Mouse (Mus musculus) embryonic facial prominence, embryonic 10.5 days (tissue): ENCODE results near the gene Trh. TPM values are rescaled to one million over a fixed set of nuclear protein-coding genes. Genes with fewer than 3 reads are reported as not detected.

ENCODE experiments used
- DNase-seq: peaks from one replicate; pipeline ENCODE4 v3.0.0-alpha.2; 2017; ENCODE audit warnings: low spot score
- H3K27ac ChIP-seq: fragments of 300-500 bp; sonication (generic); replicated peaks from 2 replicates; pipeline ENCODE4 v1.5.1; 2016; ENCODE audit warnings: mild to moderate bottlenecking
- H3K27me3 ChIP-seq: fragments of 300-500 bp; sonication (generic); replicated peaks from 2 replicates; pipeline ENCODE4 v1.6.1; 2016; ENCODE audit warnings: low read depth, mild to moderate bottlenecking; ENCODE audit not compliant: poor library complexity, severe bottlenecking
- H3K36me3 ChIP-seq: fragments of 300-500 bp; sonication (generic); replicated peaks from 2 replicates; pipeline ENCODE4 v1.6.1; 2016; ENCODE audit warnings: mild to moderate bottlenecking, moderate library complexity
- H3K4me1 ChIP-seq: fragments of 300-500 bp; sonication (generic); 2 replicates; pipeline ENCODE4 v1.6.1; 2016
- H3K4me3 ChIP-seq: fragments of 300-500 bp; sonication (generic); 2 replicates; pipeline ENCODE4 v1.5.1; 2016; ENCODE audit warnings: mild to moderate bottlenecking, moderate library complexity
- H3K9me3 ChIP-seq: fragments of 300-500 bp; sonication (generic); 2 replicates; pipeline ENCODE4 v1.6.1; 2016; ENCODE audit warnings: mild to moderate bottlenecking
- WGBS: fragments of 180-500 bp; shearing (Covaris S2); methylation state at CpG from one replicate; pipeline ENCODE4 v1.1.7; 2016; 5-methylcytosine and 5-hydroxymethylcytosine counted together
- polyA plus RNA-seq: library from polyadenylated mRNA; unstranded; fragments of >200 nt; fragmentation: Nextera tagmentation; extraction: Ambion mirVana; gene quantifications from 2 replicates; pipeline ENCODE4 v1.2.1, GENCODE M21; 2016

The Trh gene
- polyA plus RNA-seq, 1 experiment from 2014 or later: 0.45 TPM

- Histone ChIP-seq H3K36me3 (peaks cover 16% of the 10 kb centered on the region), H3K4me1 (peaks cover 14% of the 10 kb centered on the region), H3K27me3 (no peaks in the 10 kb centered on the region), H3K4me3 (peak within 1 kb of the TSS; percentile 98), H3K27ac (peak within 1 kb of the TSS; percentile 90), H3K9me3 (no peaks in the 10 kb centered on the region)
- peak; percentile 96 for DNase-seq
- 11% methylated on average over 35 of the region's 35 CpGs for WGBS
Observed at GRCm38 (mm10) chr6:92214773-92215449, 29.5 kb downstream of the Trh start, which contains the start of gene Rbsn. Rbsn (minus strand) TSS chr6:92214925.

DNA sequence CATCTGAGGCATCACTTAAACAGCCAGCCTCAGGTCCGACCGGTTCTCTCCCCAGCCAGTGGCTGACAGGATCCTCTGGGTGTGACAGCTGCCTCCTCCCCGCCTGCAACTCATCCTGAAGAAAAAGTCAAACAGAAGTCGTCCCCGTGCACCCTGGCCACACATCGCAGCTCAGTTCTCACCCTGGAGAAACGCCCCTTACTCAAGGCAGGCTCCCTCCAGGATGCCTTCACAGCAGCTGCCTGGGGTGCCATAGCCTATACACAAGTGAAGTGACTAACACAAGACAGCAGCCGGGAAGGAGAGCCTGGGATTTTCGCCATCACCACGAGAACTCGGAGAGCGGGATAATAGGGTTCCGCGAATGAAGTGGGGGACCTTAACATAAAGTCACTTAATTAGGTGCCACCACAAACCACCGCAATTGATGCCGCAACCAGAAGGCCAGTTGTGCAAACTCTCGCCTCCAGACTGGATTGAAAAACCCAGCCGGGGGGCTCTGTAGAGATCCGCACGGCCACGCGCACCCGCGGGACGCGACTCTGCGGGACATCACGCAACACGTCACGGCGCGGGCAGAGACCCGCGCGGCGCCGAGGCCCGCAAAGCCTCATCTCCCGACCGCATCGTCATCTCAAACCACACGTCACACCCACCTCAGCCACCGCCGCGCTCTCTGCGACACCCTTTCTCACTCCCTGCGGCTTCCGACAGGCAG, 30.2 kb downstream of the Trh start:
- Histone ChIP-seq H3K36me3 (peaks cover 22% of the 10 kb centered on the region), H3K9me3 (no peaks in the 10 kb centered on the region), H3K4me3 (peak overlapping the region; percentile 98), H3K4me1 (peaks cover 14% of the 10 kb centered on the region), H3K27ac (peak overlapping the region; percentile 90), H3K27me3 (no peaks in the 10 kb centered on the region)
- WGBS: under 1% methylated on average over 48 of the region's 48 CpGs
- DNase-seq: no peak

DNA sequence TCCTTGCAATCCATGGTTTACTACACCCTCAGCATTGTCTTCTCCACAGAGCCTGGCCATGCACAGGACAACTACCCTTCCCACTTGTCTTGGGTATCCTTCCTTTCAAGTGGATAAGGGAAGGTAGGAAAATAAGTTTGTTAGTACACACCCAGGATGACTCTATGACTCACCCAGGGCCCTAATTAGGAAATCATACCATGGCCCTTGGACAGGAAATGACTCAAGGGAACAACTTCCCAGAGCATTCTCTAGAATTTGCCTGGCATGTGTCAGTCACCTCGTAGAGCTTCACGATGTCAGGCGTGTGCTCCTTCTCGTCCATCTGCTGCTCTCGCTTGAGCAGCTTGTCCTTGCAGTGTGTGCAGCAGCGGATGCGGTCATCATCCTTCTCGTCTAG, 45.0 kb downstream of the Trh start:
- DNase-seq: no peak
- Histone ChIP-seq H3K4me1 (no peaks in the 10 kb centered on the region), H3K4me3 (no peak overlapping the region), H3K27ac (no peak overlapping the region), H3K27me3 (no peaks in the 10 kb centered on the region), H3K9me3 (no peaks in the 10 kb centered on the region), H3K36me3 (peaks cover 90% of the 10 kb centered on the region)
- 97% methylated on average over 8 of the region's 8 CpGs for WGBS

Other genes starting within 250 kb of the Trh start
- 22.5 and 23.0 TPM in 2 replicates for gene Nr2c2, start 153.3 kb downstream of the Trh start, polyA plus RNA-seq
- 103 and 106 TPM in 2 replicates for gene Mrps25, start 60.6 kb downstream of the Trh start, polyA plus RNA-seq
- 27.2 and 31.7 TPM in 2 replicates for gene Rbsn, start 29.7 kb downstream of the Trh start, polyA plus RNA-seq